Mouse (Mus musculus): Measurements from ENCODE around the gene Gm10295. TPM values are rescaled to one million over a fixed set of nuclear protein-coding genes. Genes with fewer than 3 reads are reported as not detected.

Gene Gm10295
- polyA plus RNA-seq, 1 experiment from 2014 or later = not detected

DNA sequence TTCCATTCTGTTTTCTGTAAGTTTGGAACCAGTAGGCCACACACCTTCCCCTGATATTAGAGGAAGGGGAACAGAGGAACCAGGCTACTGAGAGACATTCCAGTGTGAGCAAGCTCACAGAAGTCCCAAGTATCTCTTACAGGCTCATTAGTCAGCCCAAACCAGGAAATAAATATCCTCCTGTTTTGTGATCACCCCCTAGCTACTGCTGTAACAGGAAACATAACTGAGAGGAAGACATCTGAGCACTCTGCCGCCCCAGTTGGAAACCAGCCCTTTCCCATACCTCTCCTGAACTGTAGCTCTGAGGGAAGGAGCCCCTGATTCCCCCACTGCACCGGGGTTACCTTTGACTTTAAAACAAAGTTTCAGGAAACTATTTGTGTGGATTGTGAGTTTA is 19.5 kb upstream of the Gm10295 start:
- Histone ChIP-seq H3K27me3 (ENCODE audit: control insufficient read depth, insufficient read depth, low read depth, low read length) (no peaks in the 10 kb centered on the region), H3K9me3 (replicated peaks; ENCODE audit: control insufficient read depth, low read length) (no peaks in the 10 kb centered on the region), H3K4me2 (ENCODE audit: low read depth, low read length) (no peak overlapping the region), H3K27ac (ENCODE audit: low read length) (no peak overlapping the region), H3K4me1 (ENCODE audit: control insufficient read depth, low read depth, low read length) (no peaks in the 10 kb centered on the region), H3K4me3 (ENCODE audit: low read depth, low read length) (no peak overlapping the region), H3K9ac (ENCODE audit: low read depth, low read length) (no peak overlapping the region), H3K36me3 (ENCODE audit: control insufficient read depth, insufficient read depth) (no peaks in the 10 kb centered on the region)
- ATAC-seq (ENCODE audit: low read depth) = peak; percentile 27; the same call in 1 of the 2 replicates
- WGBS (ENCODE audit: insufficient replicate concordance) = 21% methylated on average over 2 of the region's 2 CpGs

GRCm38 (mm10) chr7:71370128-71370527 is 18.8 kb upstream of the Gm10295 start:
- H3K4me1 ChIP-seq (ENCODE audit: control insufficient read depth, low read depth, low read length) = no peaks in the 10 kb centered on the region
- H3K9ac ChIP-seq (ENCODE audit: low read depth, low read length) = no peak overlapping the region
- no peak overlapping the region for H3K4me2 ChIP-seq (ENCODE audit: low read depth, low read length)
- H3K27ac ChIP-seq (ENCODE audit: low read length) = no peak overlapping the region
- ATAC-seq (ENCODE audit: low read depth) = no peak
- H3K27me3 ChIP-seq (ENCODE audit: control insufficient read depth, insufficient read depth, low read depth, low read length) = no peaks in the 10 kb centered on the region
- WGBS (ENCODE audit: insufficient replicate concordance) = 54% methylated on average over 3 of the region's 3 CpGs
- H3K4me3 ChIP-seq (ENCODE audit: low read depth, low read length) = no peak overlapping the region
- H3K36me3 ChIP-seq (ENCODE audit: control insufficient read depth, insufficient read depth) = no peaks in the 10 kb centered on the region
- no peaks in the 10 kb centered on the region for H3K9me3 ChIP-seq (replicated peaks; ENCODE audit: control insufficient read depth, low read length)

- Histone ChIP-seq H3K4me1 (ENCODE audit: control insufficient read depth, low read depth, low read length) (no peaks in the 10 kb centered on the region), H3K27ac (ENCODE audit: low read length) (no peak overlapping the region), H3K4me2 (ENCODE audit: low read depth, low read length) (no peak overlapping the region), H3K4me3 (ENCODE audit: low read depth, low read length) (no peak overlapping the region), H3K9ac (ENCODE audit: low read depth, low read length) (no peak overlapping the region), H3K27me3 (ENCODE audit: control insufficient read depth, insufficient read depth, low read depth, low read length) (no peaks in the 10 kb centered on the region), H3K36me3 (ENCODE audit: control insufficient read depth, insufficient read depth) (no peaks in the 10 kb centered on the region), H3K9me3 (replicated peaks; ENCODE audit: control insufficient read depth, low read length) (no peaks in the 10 kb centered on the region)
- WGBS (ENCODE audit: insufficient replicate concordance) = 76% methylated on average over 13 of the region's 13 CpGs
- no peak for ATAC-seq (ENCODE audit: low read depth)
Measured at GRCm38 (mm10) chr7:71368543-71369181, 17.4 kb upstream of the Gm10295 start.

DNA sequence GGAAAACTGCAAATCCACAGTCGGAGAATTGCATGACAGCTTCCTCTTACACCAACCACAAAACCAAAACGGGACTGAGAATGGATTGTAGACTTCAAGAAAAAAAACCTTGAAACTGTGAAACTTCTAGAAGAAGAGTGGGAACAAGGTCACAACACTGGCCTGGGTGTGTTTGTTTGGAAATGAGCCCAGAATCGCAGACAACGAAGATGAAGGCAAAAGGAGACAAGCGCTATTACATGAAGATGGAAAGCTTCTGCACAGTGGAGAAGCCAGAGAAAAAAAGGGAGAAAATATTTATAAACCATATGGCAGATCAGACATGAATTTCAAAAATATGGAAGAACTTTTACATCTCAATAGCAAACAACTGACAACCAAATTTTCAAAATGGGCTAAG is 4.3 kb upstream of the Gm10295 start:
- Histone ChIP-seq H3K4me2 (ENCODE audit: low read depth, low read length) (no peak overlapping the region), H3K27ac (ENCODE audit: low read length) (no peak overlapping the region), H3K4me3 (ENCODE audit: low read depth, low read length) (no peak overlapping the region), H3K4me1 (ENCODE audit: control insufficient read depth, low read depth, low read length) (no peaks in the 10 kb centered on the region), H3K36me3 (ENCODE audit: control insufficient read depth, insufficient read depth) (no peaks in the 10 kb centered on the region), H3K9ac (ENCODE audit: low read depth, low read length) (no peak overlapping the region), H3K9me3 (replicated peaks; ENCODE audit: control insufficient read depth, low read length) (no peaks in the 10 kb centered on the region), H3K27me3 (ENCODE audit: control insufficient read depth, insufficient read depth, low read depth, low read length) (no peaks in the 10 kb centered on the region)
- WGBS (ENCODE audit: insufficient replicate concordance) = 45% methylated on average over 5 of the region's 5 CpGs
- no peak for ATAC-seq (ENCODE audit: low read depth)

GRCm38 (mm10) chr7:71348922-71349321 is 2.4 kb downstream of the Gm10295 start:
- H3K9me3 ChIP-seq (replicated peaks; ENCODE audit: control insufficient read depth, low read length) = no peaks in the 10 kb centered on the region
- no peak overlapping the region for H3K27ac ChIP-seq (ENCODE audit: low read length)
- no peak for ATAC-seq (ENCODE audit: low read depth)
- H3K27me3 ChIP-seq (ENCODE audit: control insufficient read depth, insufficient read depth, low read depth, low read length) = no peaks in the 10 kb centered on the region
- WGBS (ENCODE audit: insufficient replicate concordance) = 78% methylated on average over 9 of the region's 9 CpGs
- H3K36me3 ChIP-seq (ENCODE audit: control insufficient read depth, insufficient read depth) = no peaks in the 10 kb centered on the region
- H3K4me3 ChIP-seq (ENCODE audit: low read depth, low read length) = no peak overlapping the region
- H3K4me2 ChIP-seq (ENCODE audit: low read depth, low read length) = no peak overlapping the region
- no peaks in the 10 kb centered on the region for H3K4me1 ChIP-seq (ENCODE audit: control insufficient read depth, low read depth, low read length)
- no peak overlapping the region for H3K9ac ChIP-seq (ENCODE audit: low read depth, low read length)

GRCm38 (mm10) chr7:71324919-71325583 is 26.2 kb downstream of the Gm10295 start:
- WGBS (ENCODE audit: insufficient replicate concordance) = 59% methylated on average over 11 of the region's 11 CpGs
- no peak for ATAC-seq (ENCODE audit: low read depth)
- H3K9me3 ChIP-seq (replicated peaks; ENCODE audit: control insufficient read depth, low read length) = no peaks in the 10 kb centered on the region

DNA sequence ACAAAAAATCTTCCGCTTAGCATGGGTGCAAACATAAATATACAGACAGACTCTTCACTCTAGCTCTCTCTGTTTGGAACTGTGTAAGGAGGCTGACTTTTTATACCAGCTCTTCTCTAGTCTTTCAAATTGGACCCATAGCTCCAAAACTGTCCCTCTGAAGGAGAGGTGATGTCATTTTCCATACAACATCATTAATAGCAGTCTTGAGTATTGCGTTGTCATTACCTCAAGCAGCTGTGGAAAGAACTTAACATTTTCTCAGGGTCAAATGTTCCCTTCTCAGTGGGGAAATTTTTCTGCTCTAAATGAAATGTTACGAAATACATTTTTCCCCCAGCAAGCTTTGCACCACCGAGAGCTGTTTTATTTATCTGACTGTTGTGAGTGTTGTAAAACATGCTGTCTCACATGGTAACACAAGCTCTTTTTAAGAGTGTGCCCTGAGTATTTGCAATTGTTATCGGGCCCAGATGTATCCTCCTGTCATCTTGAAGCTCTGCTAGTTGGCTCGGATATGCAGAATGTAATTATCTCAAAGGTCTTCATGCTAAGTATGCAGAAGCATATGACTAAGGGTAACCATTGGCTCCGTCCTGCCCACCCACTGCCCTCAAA is 38.0 kb downstream of the Gm10295 start:
- H3K4me1 ChIP-seq (ENCODE audit: control insufficient read depth, low read depth, low read length) = no peaks in the 10 kb centered on the region
- H3K4me2 ChIP-seq (ENCODE audit: low read depth, low read length) = no peak overlapping the region
- H3K36me3 ChIP-seq (ENCODE audit: control insufficient read depth, insufficient read depth) = no peaks in the 10 kb centered on the region
- no peak overlapping the region for H3K27ac ChIP-seq (ENCODE audit: low read length)
- no peak overlapping the region for H3K4me3 ChIP-seq (ENCODE audit: low read depth, low read length)
- no peaks in the 10 kb centered on the region for H3K27me3 ChIP-seq (ENCODE audit: control insufficient read depth, insufficient read depth, low read depth, low read length)
- no peak overlapping the region for H3K9ac ChIP-seq (ENCODE audit: low read depth, low read length)
- 54% methylated on average over 7 of the region's 7 CpGs for WGBS (ENCODE audit: insufficient replicate concordance)
- no peaks in the 10 kb centered on the region for H3K9me3 ChIP-seq (replicated peaks; ENCODE audit: control insufficient read depth, low read length)
- ATAC-seq (ENCODE audit: low read depth) = no peak

More at GRCm38 (mm10) chr7:71324919-71325583, 26.2 kb downstream of the Gm10295 start:
- Histone ChIP-seq H3K4me3 (ENCODE audit: low read depth, low read length) (no peak overlapping the region), H3K4me2 (ENCODE audit: low read depth, low read length) (no peak overlapping the region), H3K27ac (ENCODE audit: low read length) (no peak overlapping the region), H3K36me3 (ENCODE audit: control insufficient read depth, insufficient read depth) (no peaks in the 10 kb centered on the region), H3K27me3 (ENCODE audit: control insufficient read depth, insufficient read depth, low read depth, low read length) (no peaks in the 10 kb centered on the region), H3K9ac (ENCODE audit: low read depth, low read length) (no peak overlapping the region), H3K4me1 (ENCODE audit: control insufficient read depth, low read depth, low read length) (no peaks in the 10 kb centered on the region)

- Histone ChIP-seq H3K9me3 (replicated peaks; ENCODE audit: control insufficient read depth, low read length) (no peaks in the 10 kb centered on the region), H3K4me2 (ENCODE audit: low read depth, low read length) (no peak overlapping the region), H3K4me3 (ENCODE audit: low read depth, low read length) (no peak overlapping the region), H3K27me3 (ENCODE audit: control insufficient read depth, insufficient read depth, low read depth, low read length) (no peaks in the 10 kb centered on the region), H3K36me3 (ENCODE audit: control insufficient read depth, insufficient read depth) (no peaks in the 10 kb centered on the region), H3K27ac (ENCODE audit: low read length) (no peak overlapping the region), H3K9ac (ENCODE audit: low read depth, low read length) (no peak overlapping the region), H3K4me1 (ENCODE audit: control insufficient read depth, low read depth, low read length) (no peaks in the 10 kb centered on the region)
- WGBS (ENCODE audit: insufficient replicate concordance) = 54% methylated on average over 3 of the region's 3 CpGs
- ATAC-seq (ENCODE audit: low read depth) = peak; percentile 11; the same call in 1 of the 2 replicates
Measured at GRCm38 (mm10) chr7:71312375-71312774, 38.9 kb downstream of the Gm10295 start.

DNA sequence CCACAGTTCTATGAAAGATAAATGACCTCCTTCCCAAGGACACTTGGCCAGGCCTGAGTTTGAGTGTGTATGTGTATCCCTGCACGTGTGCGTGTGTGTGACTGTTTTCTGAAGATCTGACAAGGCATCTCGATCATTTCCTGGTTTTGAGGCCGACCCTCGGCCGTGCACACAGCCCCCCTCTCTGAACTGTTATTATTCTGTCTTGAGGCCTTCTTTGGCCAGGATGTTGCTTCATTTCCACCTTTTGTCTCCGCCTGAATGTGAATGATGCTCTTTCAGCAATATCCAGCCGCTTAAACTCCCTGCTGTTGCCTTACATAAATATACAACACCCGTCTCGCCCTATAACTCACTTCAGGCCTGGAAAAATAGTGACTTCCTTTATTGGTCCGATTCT is 39.9 kb downstream of the Gm10295 start:
- Histone ChIP-seq H3K27me3 (ENCODE audit: control insufficient read depth, insufficient read depth, low read depth, low read length) (no peaks in the 10 kb centered on the region), H3K27ac (ENCODE audit: low read length) (no peak overlapping the region), H3K4me2 (ENCODE audit: low read depth, low read length) (no peak overlapping the region), H3K36me3 (ENCODE audit: control insufficient read depth, insufficient read depth) (no peaks in the 10 kb centered on the region), H3K9me3 (replicated peaks; ENCODE audit: control insufficient read depth, low read length) (no peaks in the 10 kb centered on the region), H3K4me3 (ENCODE audit: low read depth, low read length) (no peak overlapping the region), H3K4me1 (ENCODE audit: control insufficient read depth, low read depth, low read length) (no peaks in the 10 kb centered on the region), H3K9ac (ENCODE audit: low read depth, low read length) (no peak overlapping the region)
- peak; percentile 37; the same call in 1 of the 2 replicates for ATAC-seq (ENCODE audit: low read depth)
- 31% methylated on average over 11 of the region's 11 CpGs for WGBS (ENCODE audit: insufficient replicate concordance)

Data from liver, embryonic 16.5 days (tissue).